Mouse (Mus musculus) liver, embryonic 14.5 days (tissue): ENCODE measurements at regions not wholly inside any gene's neighbourhood (a gene's known extent, or its start where the extent isn't known, plus 50 kb on each side); places are given as distances from the start of the nearest gene placed in this dataset.

Experiments
- CTCF ChIP-seq: IDR thresholded peaks from 2 replicates; pipeline ENCODE4 v1.5.1; 2016; ENCODE audit warnings: antibody characterized with exemption, low read depth, control low read depth
- EP300 ChIP-seq: IDR thresholded peaks from 2 replicates; pipeline ENCODE4 v1.6.1; 2016; ENCODE audit warnings: antibody characterized with exemption, low read depth

DNA sequence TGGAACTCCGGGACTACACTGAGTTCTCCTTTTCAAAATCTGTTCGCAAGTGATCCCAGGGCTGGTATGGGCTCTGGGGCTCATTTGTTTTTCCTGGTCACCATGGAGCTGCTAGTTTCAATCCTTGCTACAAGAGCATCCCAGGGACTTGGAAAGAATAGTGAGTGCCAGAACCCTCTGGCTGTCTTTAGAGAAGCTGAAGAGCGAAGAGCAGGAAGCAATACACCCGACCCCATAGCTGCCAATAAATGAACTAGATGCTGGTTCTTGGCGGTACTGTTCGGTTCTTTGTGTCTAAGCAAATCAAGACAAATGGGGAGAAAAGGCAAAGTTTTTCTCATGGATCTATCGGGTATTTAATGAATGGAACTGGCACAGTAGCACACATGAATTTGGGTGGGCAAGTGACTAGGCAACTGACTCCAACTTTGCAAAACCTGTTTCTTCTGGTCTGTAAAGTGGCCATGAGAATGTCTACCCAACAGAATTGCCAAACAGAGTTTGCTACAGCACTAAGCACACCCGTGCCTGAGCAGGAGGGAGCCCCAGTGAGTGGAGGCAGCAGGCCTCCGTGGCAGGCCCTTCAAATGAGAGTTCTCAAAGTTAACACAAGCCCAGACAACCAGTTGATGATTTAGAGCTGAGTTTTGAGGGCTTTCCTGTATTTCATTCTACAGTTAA is 2612.9 kb upstream of the Gm7489 start:
- no peak for TF ChIP-seq CTCF
- no peak for TF ChIP-seq EP300
